Mouse (Mus musculus): ENCODE measurements around the gene Usp45. TPM values are rescaled to one million over a fixed set of nuclear protein-coding genes. Genes with fewer than 3 reads are reported as not detected.

Gene Usp45
- polyA plus RNA-seq, 1 experiment from 2014 or later, result 9.5 TPM

DNA sequence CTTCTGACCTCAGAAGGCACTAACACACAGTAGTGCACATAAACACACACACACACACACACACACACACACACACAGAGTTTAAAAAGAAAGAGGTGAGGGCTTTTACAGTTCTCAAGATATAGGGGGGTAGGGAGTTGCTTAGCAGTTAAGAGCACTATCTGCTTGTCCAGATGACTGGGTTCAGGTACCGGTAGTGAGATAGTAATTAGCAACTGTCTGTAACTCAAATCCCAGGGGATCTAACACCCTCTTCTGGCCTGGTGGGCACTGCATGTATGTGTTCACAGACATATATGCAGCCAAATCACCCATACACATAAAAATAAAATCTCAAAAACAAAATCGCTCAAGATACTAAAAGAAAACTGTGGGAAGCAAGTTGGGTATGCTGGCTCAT is 34.7 kb downstream of the Usp45 start:
- H3K27ac ChIP-seq (replicated peaks), result no peak overlapping the region
- no peak overlapping the region for H3K9ac ChIP-seq (replicated peaks)
- peaks cover 54% of the 10 kb centered on the region for H3K36me3 ChIP-seq
- no peak for ATAC-seq (ENCODE audit: low FRiP score, low read depth)
- no peaks in the 10 kb centered on the region for H3K27me3 ChIP-seq
- no peaks in the 10 kb centered on the region for H3K9me3 ChIP-seq
- no peak overlapping the region for H3K4me2 ChIP-seq (replicated peaks)
- no peak overlapping the region for H3K4me3 ChIP-seq
- 92% methylated on average over 2 of the region's 2 CpGs for WGBS
- no peaks in the 10 kb centered on the region for H3K4me1 ChIP-seq

- 0 out of 2 replicates have a peak, but pooled peaks have one; percentile 44 for ATAC-seq (ENCODE audit: low FRiP score, low read depth)
- no peak overlapping the region for H3K27ac ChIP-seq (replicated peaks)
- H3K4me3 ChIP-seq, result no peak overlapping the region
- H3K9me3 ChIP-seq, result no peaks in the 10 kb centered on the region
- no peaks in the 10 kb centered on the region for H3K27me3 ChIP-seq
- H3K36me3 ChIP-seq, result peaks cover 39% of the 10 kb centered on the region
- no peaks in the 10 kb centered on the region for H3K4me1 ChIP-seq
- WGBS, result 50% methylated on average over 5 of the region's 5 CpGs
- no peak overlapping the region for H3K4me2 ChIP-seq (replicated peaks)
- H3K9ac ChIP-seq (replicated peaks), result no peak overlapping the region
Observed at GRCm38 (mm10) chr4:21807204-21807603, 40.2 kb downstream of the Usp45 start.

GRCm38 (mm10) chr4:21810608-21811007 is 43.7 kb downstream of the Usp45 start:
- ATAC-seq (ENCODE audit: low FRiP score, low read depth), result no peak

DNA sequence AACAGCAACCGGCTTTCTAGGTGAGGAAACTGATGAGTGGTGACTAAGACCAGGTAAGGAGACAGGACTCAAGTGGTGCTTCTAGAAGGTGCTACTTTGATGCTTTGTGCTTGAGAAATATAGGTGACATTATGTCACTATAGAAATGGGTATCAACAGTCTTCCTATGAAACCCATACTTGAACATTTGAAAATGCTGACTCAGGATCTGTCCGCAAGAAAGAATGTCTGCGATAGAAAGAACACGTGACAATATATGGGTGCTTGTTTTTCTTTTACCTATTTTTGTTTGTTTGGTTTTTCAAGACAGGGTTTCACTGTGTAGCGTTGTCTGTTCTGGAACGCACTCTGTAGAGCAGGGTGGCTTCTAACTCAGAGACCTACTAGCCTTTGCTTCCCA is 45.7 kb downstream of the Usp45 start:
- Histone ChIP-seq H3K9ac (replicated peaks) (no peak overlapping the region), H3K4me2 (replicated peaks) (no peak overlapping the region), H3K9me3 (no peaks in the 10 kb centered on the region), H3K4me1 (no peaks in the 10 kb centered on the region), H3K36me3 (peaks cover 36% of the 10 kb centered on the region), H3K27me3 (no peaks in the 10 kb centered on the region), H3K27ac (replicated peaks) (no peak overlapping the region), H3K4me3 (no peak overlapping the region)
- no peak for ATAC-seq (ENCODE audit: low FRiP score, low read depth)
- WGBS, result 92% methylated on average over 6 of the region's 6 CpGs

More at GRCm38 (mm10) chr4:21810608-21811007, 43.7 kb downstream of the Usp45 start:
- Histone ChIP-seq H3K27me3 (no peaks in the 10 kb centered on the region), H3K9me3 (no peaks in the 10 kb centered on the region), H3K36me3 (peaks cover 22% of the 10 kb centered on the region), H3K27ac (replicated peaks) (no peak overlapping the region), H3K9ac (replicated peaks) (no peak overlapping the region), H3K4me1 (no peaks in the 10 kb centered on the region), H3K4me2 (replicated peaks) (no peak overlapping the region), H3K4me3 (no peak overlapping the region)
- WGBS, result 94% methylated on average over 3 of the region's 3 CpGs

DNA sequence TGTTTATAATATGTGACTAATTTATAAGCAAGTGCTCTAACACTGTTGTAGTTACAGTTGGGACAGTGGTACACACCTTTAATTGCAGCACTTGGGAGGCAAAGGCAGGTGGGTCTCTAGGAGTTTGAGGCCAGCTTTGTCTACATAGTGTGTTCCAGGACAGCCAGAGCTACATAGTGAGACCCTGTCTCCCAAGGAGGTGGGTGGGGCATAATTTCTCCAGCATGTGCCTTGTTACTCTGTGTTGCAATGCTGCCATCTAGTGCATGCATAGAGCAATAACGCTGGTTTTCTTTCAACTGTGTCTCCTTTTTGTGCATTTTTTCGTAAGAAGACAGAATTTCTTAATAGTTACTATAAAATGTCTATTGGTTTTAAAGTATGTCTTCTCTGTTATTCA is 47.1 kb downstream of the Usp45 start:
- 42% methylated on average over 2 of the region's 2 CpGs for whole genome bisulfite sequencing
- no peaks in the 10 kb centered on the region for H3K4me1 ChIP-seq
- no peak overlapping the region for H3K4me2 ChIP-seq (replicated peaks)
- H3K9me3 ChIP-seq, result no peaks in the 10 kb centered on the region
- no peaks in the 10 kb centered on the region for H3K27me3 ChIP-seq
- ATAC-seq (ENCODE audit: low FRiP score, low read depth), result peak; percentile 92
- H3K27ac ChIP-seq (replicated peaks), result no peak overlapping the region
- H3K4me3 ChIP-seq, result no peak overlapping the region
- H3K36me3 ChIP-seq, result peaks cover 36% of the 10 kb centered on the region
- no peak overlapping the region for H3K9ac ChIP-seq (replicated peaks)

- no peak for ATAC-seq (ENCODE audit: low FRiP score, low read depth)
- 86% methylated on average over 2 of the region's 2 CpGs for WGBS
Observed at GRCm38 (mm10) chr4:21826616-21827015, 59.7 kb downstream of the Usp45 start.

DNA sequence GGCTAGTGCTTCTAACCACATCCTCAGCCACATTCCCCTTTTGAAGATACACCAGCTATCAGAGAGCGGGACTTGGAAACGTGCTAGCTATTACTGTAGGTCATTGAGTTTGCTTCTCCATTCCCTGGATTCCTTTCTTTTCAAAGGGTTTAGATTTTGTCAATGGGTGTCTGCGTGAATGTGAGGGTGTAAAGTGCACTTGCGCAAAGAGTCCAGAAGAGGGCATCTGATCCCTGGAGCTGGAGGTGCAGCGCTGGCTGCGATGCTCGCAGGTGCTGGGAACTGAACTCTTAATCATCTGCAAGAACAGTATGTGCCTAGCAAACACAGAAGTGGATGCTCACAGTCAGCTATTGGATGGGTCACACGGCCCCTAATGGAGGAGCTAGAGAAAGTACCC is 65.9 kb downstream of the Usp45 start:
- Histone ChIP-seq H3K9ac (replicated peaks) (no peak overlapping the region), H3K4me1 (no peaks in the 10 kb centered on the region), H3K9me3 (no peaks in the 10 kb centered on the region), H3K27ac (replicated peaks) (no peak overlapping the region), H3K27me3 (no peaks in the 10 kb centered on the region), H3K4me3 (no peak overlapping the region), H3K4me2 (replicated peaks) (no peak overlapping the region), H3K36me3 (peaks cover 20% of the 10 kb centered on the region)
- WGBS, result 94% methylated on average over 8 of the region's 8 CpGs
- no peak for ATAC-seq (ENCODE audit: low FRiP score, low read depth)

More at GRCm38 (mm10) chr4:21826616-21827015, 59.7 kb downstream of the Usp45 start:
- Histone ChIP-seq H3K4me3 (no peak overlapping the region), H3K4me2 (replicated peaks) (no peak overlapping the region), H3K27me3 (no peaks in the 10 kb centered on the region), H3K27ac (replicated peaks) (no peak overlapping the region), H3K9ac (replicated peaks) (no peak overlapping the region), H3K36me3 (peaks cover 38% of the 10 kb centered on the region), H3K9me3 (no peaks in the 10 kb centered on the region), H3K4me1 (no peaks in the 10 kb centered on the region)

GRCm38 (mm10) chr4:21847481-21848286 is 80.7 kb downstream of the Usp45 start, which contains the start of gene Pnisr:
Gene Pnisr (plus strand): TSS chr4:21847583.
- under 1% methylated on average over 50 of the region's 50 CpGs for WGBS
- no peaks in the 10 kb centered on the region for H3K9me3 ChIP-seq

GRCm38 (mm10) chr4:21848287-21848630 is 81.3 kb downstream of the Usp45 start:
- no peaks in the 10 kb centered on the region for H3K36me3 ChIP-seq
- peak; percentile 84 for ATAC-seq (ENCODE audit: low FRiP score, low read depth)
- WGBS, result under 1% methylated on average over 24 of the region's 24 CpGs

More at GRCm38 (mm10) chr4:21847481-21848286, 80.7 kb downstream of the Usp45 start, which contains the start of gene Pnisr:
- peak within 1 kb of the TSS; percentile 96 for H3K27ac ChIP-seq (replicated peaks)
- peaks cover 12% of the 10 kb centered on the region for H3K4me1 ChIP-seq
- H3K4me3 ChIP-seq, result peak within 1 kb of the TSS; percentile 67
- no peaks in the 10 kb centered on the region for H3K36me3 ChIP-seq
- no peaks in the 10 kb centered on the region for H3K27me3 ChIP-seq
- peak within 1 kb of the TSS; percentile 80 for H3K9ac ChIP-seq (replicated peaks)
- H3K4me2 ChIP-seq (replicated peaks), result peak within 1 kb of the TSS; percentile 56
- ATAC-seq (ENCODE audit: low FRiP score, low read depth), result peak; percentile 98

GRCm38 (mm10) chr4:21857481-21857880 is 90.5 kb downstream of the Usp45 start:
- no peaks in the 10 kb centered on the region for H3K9me3 ChIP-seq
- H3K4me2 ChIP-seq (replicated peaks), result no peak overlapping the region
- no peaks in the 10 kb centered on the region for H3K4me1 ChIP-seq
- peaks cover 59% of the 10 kb centered on the region for H3K36me3 ChIP-seq
- no peak overlapping the region for H3K4me3 ChIP-seq
- H3K27me3 ChIP-seq, result no peaks in the 10 kb centered on the region
- no peak for ATAC-seq (ENCODE audit: low FRiP score, low read depth)
- 63% methylated on average over 1 of the region's 1 CpGs for WGBS
- H3K27ac ChIP-seq (replicated peaks), result no peak overlapping the region
- no peak overlapping the region for H3K9ac ChIP-seq (replicated peaks)

More at GRCm38 (mm10) chr4:21848287-21848630, 81.3 kb downstream of the Usp45 start:
- Histone ChIP-seq H3K9ac (replicated peaks) (peak overlapping the region; percentile 80), H3K4me3 (peak overlapping the region; percentile 67), H3K4me1 (peaks cover 12% of the 10 kb centered on the region), H3K27me3 (no peaks in the 10 kb centered on the region), H3K27ac (replicated peaks) (peak overlapping the region; percentile 96), H3K9me3 (no peaks in the 10 kb centered on the region), H3K4me2 (replicated peaks) (peak overlapping the region; percentile 49)

GRCm38 (mm10) chr4:21865226-21865625 is 98.3 kb downstream of the Usp45 start:
- Histone ChIP-seq H3K9ac (replicated peaks) (no peak overlapping the region), H3K36me3 (peaks cover 62% of the 10 kb centered on the region), H3K4me1 (no peaks in the 10 kb centered on the region), H3K27ac (replicated peaks) (no peak overlapping the region), H3K4me3 (no peak overlapping the region), H3K4me2 (replicated peaks) (no peak overlapping the region), H3K27me3 (no peaks in the 10 kb centered on the region), H3K9me3 (no peaks in the 10 kb centered on the region)
- WGBS, result 96% methylated on average over 1 of the region's 1 CpGs
- ATAC-seq (ENCODE audit: low FRiP score, low read depth), result no peak

- Histone ChIP-seq H3K4me2 (replicated peaks) (peak overlapping the region; percentile 64), H3K4me3 (peak overlapping the region; percentile 68; the same call in 1 of the 2 replicates), H3K4me1 (no peaks in the 10 kb centered on the region), H3K27ac (replicated peaks) (no peak overlapping the region), H3K36me3 (peaks cover 24% of the 10 kb centered on the region), H3K9ac (replicated peaks) (no peak overlapping the region), H3K27me3 (no peaks in the 10 kb centered on the region), H3K9me3 (no peaks in the 10 kb centered on the region)
- no peak for ATAC-seq (ENCODE audit: low FRiP score, low read depth)
- 43% methylated on average over 6 of the region's 6 CpGs for WGBS
Observed at GRCm38 (mm10) chr4:21878776-21879175, 111.8 kb downstream of the Usp45 start.
